Mouse (Mus musculus): Measurements from ENCODE around the gene Adk. TPM values are rescaled to one million over a fixed set of nuclear protein-coding genes. Genes with fewer than 3 reads are reported as not detected.

Adk gene
- polyA plus RNA-seq, 1 experiment from 2014 or later: 223 TPM

GRCm38 (mm10) chr14:21308349-21308936 is 256.1 kb downstream of the Adk start:
- Histone ChIP-seq H3K4me1 (replicated peaks) (peaks cover 6% of the 10 kb centered on the region; the same call in 1 of the 2 replicates), H3K36me3 (no peaks in the 10 kb centered on the region), H3K9ac (no peak overlapping the region), H3K4me3 (no peak overlapping the region), H3K9me3 (replicated peaks) (no peaks in the 10 kb centered on the region), H3K4me2 (no peak overlapping the region), H3K27ac (no peak overlapping the region), H3K27me3 (no peaks in the 10 kb centered on the region)
- 76% methylated on average over 4 of the region's 4 CpGs for WGBS
- no peak for ATAC-seq (replicated peaks; ENCODE audit: insufficient number of reproducible peaks, insufficient read depth, low FRiP score, low read depth)

GRCm38 (mm10) chr14:21310530-21310929 is 258.2 kb downstream of the Adk start:
- no peak overlapping the region for H3K9ac ChIP-seq
- WGBS: 91% methylated on average over 5 of the region's 5 CpGs
- H3K4me2 ChIP-seq: no peak overlapping the region
- H3K36me3 ChIP-seq: no peaks in the 10 kb centered on the region
- ATAC-seq (replicated peaks; ENCODE audit: insufficient number of reproducible peaks, insufficient read depth, low FRiP score, low read depth): no peak
- H3K27ac ChIP-seq: no peak overlapping the region
- no peaks in the 10 kb centered on the region for H3K27me3 ChIP-seq
- H3K4me1 ChIP-seq (replicated peaks): peaks cover 14% of the 10 kb centered on the region
- no peak overlapping the region for H3K4me3 ChIP-seq
- no peaks in the 10 kb centered on the region for H3K9me3 ChIP-seq (replicated peaks)

DNA sequence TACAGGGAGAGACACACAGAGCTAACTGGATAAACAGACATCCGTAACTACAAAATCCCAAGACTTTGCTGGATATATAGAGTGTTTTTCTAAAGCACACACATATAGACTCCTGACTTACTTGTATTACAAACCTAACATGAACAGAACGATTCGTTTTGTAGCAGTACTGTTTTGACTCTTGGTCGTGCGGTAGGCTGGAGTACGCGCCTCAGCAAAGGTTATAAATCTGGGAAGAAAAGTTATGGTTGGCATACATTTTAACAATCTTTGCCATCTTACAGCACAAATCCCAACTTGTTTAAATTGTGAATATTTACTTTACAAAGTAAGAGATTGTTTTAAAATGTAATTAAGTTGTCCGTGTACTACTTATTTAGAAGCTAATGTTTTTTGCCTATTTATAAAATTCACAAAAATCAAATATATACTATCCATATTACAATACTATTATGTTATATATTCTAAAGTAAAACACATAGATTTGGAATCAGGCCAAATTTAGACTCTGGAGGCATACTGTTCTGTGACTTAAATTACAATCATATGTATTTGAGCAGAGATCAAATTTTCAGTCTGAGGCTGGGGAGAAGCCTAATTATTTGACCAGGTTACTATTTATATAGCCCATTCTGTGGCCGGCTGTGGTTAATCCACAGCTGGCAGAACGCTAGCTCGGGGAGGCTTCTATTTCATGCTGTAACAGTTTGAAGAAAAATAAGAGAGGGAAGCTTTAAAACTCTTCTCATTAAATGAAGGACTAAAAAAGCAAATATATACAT is 261.4 kb downstream of the Adk start:
- WGBS: 74% methylated on average over 11 of the region's 11 CpGs
- Histone ChIP-seq H3K9me3 (replicated peaks) (no peaks in the 10 kb centered on the region), H3K27me3 (no peaks in the 10 kb centered on the region), H3K36me3 (no peaks in the 10 kb centered on the region), H3K4me2 (no peak overlapping the region), H3K27ac (peak overlapping the region; percentile 47), H3K4me3 (no peak overlapping the region), H3K4me1 (replicated peaks) (peaks cover 14% of the 10 kb centered on the region), H3K9ac (no peak overlapping the region)
- ATAC-seq (replicated peaks; ENCODE audit: insufficient number of reproducible peaks, insufficient read depth, low FRiP score, low read depth): no peak

- Histone ChIP-seq H3K27ac (peak overlapping the region; percentile 47), H3K36me3 (peaks cover 3% of the 10 kb centered on the region; the same call in 1 of the 2 replicates), H3K4me3 (no peak overlapping the region), H3K9me3 (replicated peaks) (no peaks in the 10 kb centered on the region), H3K4me2 (no peak overlapping the region), H3K27me3 (no peaks in the 10 kb centered on the region), H3K4me1 (replicated peaks) (peaks cover 14% of the 10 kb centered on the region), H3K9ac (no peak overlapping the region)
- ATAC-seq (replicated peaks; ENCODE audit: insufficient number of reproducible peaks, insufficient read depth, low FRiP score, low read depth): no peak
- 66% methylated on average over 3 of the region's 3 CpGs for WGBS
Measured at GRCm38 (mm10) chr14:21314466-21314865, 262.1 kb downstream of the Adk start.

DNA sequence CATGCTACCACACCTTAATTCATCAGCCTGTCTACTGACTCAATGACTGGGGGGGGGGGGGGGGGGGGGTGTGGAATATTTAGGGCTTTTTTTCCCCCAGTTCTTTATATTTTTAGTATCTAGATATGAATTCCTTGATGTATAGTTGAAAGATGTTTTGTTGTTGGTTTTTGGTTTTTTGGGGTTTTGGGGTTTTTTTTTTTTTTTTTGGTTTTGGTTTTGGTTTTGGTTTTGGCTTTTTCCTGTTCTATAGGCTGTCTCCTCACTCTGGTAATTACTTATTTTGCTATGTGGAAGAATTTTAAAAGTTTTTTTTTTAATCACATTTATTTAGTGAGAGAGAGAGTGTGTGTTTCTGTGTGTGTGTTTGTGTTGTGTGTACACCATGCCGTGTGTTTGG is 282.5 kb downstream of the Adk start:
- H3K36me3 ChIP-seq: no peaks in the 10 kb centered on the region
- H3K27me3 ChIP-seq: no peaks in the 10 kb centered on the region
- WGBS: 75% methylated on average over 1 of the region's 1 CpGs
- no peak overlapping the region for H3K27ac ChIP-seq
- H3K4me1 ChIP-seq (replicated peaks): peaks cover 18% of the 10 kb centered on the region
- H3K9ac ChIP-seq: no peak overlapping the region
- H3K4me3 ChIP-seq: no peak overlapping the region
- no peak for ATAC-seq (replicated peaks; ENCODE audit: insufficient number of reproducible peaks, insufficient read depth, low FRiP score, low read depth)
- H3K4me2 ChIP-seq: no peak overlapping the region
- H3K9me3 ChIP-seq (replicated peaks): no peaks in the 10 kb centered on the region

DNA sequence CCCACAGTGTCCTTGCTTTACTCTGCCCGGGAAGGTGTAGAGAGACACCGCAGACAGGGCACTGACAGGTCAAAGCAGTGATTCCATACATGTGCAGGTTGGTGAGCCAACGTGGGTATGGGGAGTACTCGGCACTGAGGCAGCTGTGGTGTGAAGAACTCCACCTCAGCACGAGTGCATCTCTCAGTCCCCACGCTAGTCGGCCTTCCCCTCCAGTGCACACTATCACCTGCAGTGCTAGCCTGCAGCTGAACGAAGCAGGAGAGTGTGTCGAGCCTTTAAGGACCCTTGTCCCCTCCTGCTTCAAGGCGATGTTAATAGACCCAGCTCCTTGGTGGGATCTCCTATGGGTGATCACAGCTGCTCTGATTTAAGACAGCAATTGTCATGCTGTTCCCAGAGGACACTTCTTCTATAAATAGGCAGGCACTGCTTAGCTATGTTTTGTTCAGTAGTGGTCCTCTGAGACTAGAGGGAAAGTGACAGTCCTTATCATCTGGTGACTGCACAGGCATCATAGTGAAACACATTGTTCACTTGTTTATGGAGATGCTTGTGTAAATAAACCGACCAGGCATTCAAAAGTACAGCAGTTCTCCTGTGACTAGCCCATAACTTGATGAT is 283.4 kb downstream of the Adk start:
- H3K9ac ChIP-seq: no peak overlapping the region

GRCm38 (mm10) chr14:21337948-21338347 is 285.6 kb downstream of the Adk start:
- WGBS: 89% methylated on average over 4 of the region's 4 CpGs
- Histone ChIP-seq H3K36me3 (no peaks in the 10 kb centered on the region), H3K27me3 (no peaks in the 10 kb centered on the region), H3K27ac (no peak overlapping the region), H3K9ac (no peak overlapping the region), H3K4me3 (no peak overlapping the region), H3K4me1 (replicated peaks) (peaks cover 18% of the 10 kb centered on the region), H3K9me3 (replicated peaks) (no peaks in the 10 kb centered on the region), H3K4me2 (no peak overlapping the region)
- no peak for ATAC-seq (replicated peaks; ENCODE audit: insufficient number of reproducible peaks, insufficient read depth, low FRiP score, low read depth)

More for the DNA sequence above, 283.4 kb downstream of the Adk start:
- H3K9me3 ChIP-seq (replicated peaks): no peaks in the 10 kb centered on the region
- H3K4me3 ChIP-seq: no peak overlapping the region
- 46% methylated on average over 11 of the region's 11 CpGs for WGBS
- H3K36me3 ChIP-seq: no peaks in the 10 kb centered on the region
- H3K27ac ChIP-seq: peak overlapping the region; percentile 41; the same call in 1 of the 2 replicates
- peak overlapping the region; percentile 25; the same call in 1 of the 2 replicates for H3K4me2 ChIP-seq
- peaks cover 18% of the 10 kb centered on the region for H3K4me1 ChIP-seq (replicated peaks)
- no peak for ATAC-seq (replicated peaks; ENCODE audit: insufficient number of reproducible peaks, insufficient read depth, low FRiP score, low read depth)
- no peaks in the 10 kb centered on the region for H3K27me3 ChIP-seq

- Histone ChIP-seq H3K27ac (no peak overlapping the region), H3K4me2 (no peak overlapping the region), H3K36me3 (no peaks in the 10 kb centered on the region), H3K27me3 (no peaks in the 10 kb centered on the region), H3K9ac (no peak overlapping the region), H3K4me3 (no peak overlapping the region), H3K9me3 (replicated peaks) (no peaks in the 10 kb centered on the region), H3K4me1 (replicated peaks) (peaks cover 7% of the 10 kb centered on the region)
- ATAC-seq (replicated peaks; ENCODE audit: insufficient number of reproducible peaks, insufficient read depth, low FRiP score, low read depth): no peak
- WGBS: 72% methylated on average over 1 of the region's 1 CpGs
Measured at GRCm38 (mm10) chr14:21341195-21341594, 288.8 kb downstream of the Adk start.

- no peaks in the 10 kb centered on the region for H3K9me3 ChIP-seq (replicated peaks)
- no peak overlapping the region for H3K9ac ChIP-seq
- H3K27ac ChIP-seq: no peak overlapping the region
- no peak for ATAC-seq (replicated peaks; ENCODE audit: insufficient number of reproducible peaks, insufficient read depth, low FRiP score, low read depth)
- WGBS: 59% methylated on average over 3 of the region's 3 CpGs
- no peaks in the 10 kb centered on the region for H3K36me3 ChIP-seq
- no peaks in the 10 kb centered on the region for H3K27me3 ChIP-seq
- H3K4me1 ChIP-seq (replicated peaks): peaks cover 3% of the 10 kb centered on the region
- H3K4me2 ChIP-seq: no peak overlapping the region
- H3K4me3 ChIP-seq: no peak overlapping the region
Measured at GRCm38 (mm10) chr14:21342984-21343383, 290.6 kb downstream of the Adk start.

GRCm38 (mm10) chr14:21344896-21345295 is 292.5 kb downstream of the Adk start:
- WGBS: 91% methylated on average over 6 of the region's 6 CpGs
- no peak for ATAC-seq (replicated peaks; ENCODE audit: insufficient number of reproducible peaks, insufficient read depth, low FRiP score, low read depth)

DNA sequence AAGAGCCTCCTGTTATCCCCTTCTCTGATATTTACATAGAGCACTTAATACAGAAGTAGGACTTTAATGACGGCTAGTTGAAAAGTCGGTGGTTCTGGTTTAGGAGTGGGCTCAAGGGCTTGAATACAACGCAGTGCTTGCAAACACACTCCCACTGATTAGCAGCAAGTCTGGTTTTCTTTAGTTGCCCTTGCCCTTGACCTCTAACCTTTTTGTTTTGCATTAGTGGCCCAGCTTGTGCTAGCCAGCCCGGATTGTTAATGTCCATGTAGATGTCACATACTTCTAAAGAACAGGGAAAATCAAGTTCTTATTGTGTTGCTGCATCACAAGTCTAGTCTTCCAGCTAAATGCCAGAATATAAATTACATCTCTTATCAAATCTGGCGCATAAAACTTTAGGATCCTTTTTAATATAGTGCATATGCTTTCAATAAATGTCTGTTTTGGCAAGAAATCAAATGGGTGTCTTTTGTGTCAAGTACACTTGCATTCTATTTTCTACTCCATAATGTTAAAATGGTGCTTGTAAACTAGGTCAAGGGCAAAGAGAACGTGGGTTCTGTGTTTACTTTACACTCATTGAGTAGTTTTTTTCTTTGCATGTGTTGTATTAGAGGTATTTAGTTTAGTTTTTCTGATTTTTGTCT is 296.4 kb downstream of the Adk start:
- no peak for ATAC-seq (replicated peaks; ENCODE audit: insufficient number of reproducible peaks, insufficient read depth, low FRiP score, low read depth)
- WGBS: 50% methylated on average over 6 of the region's 6 CpGs
- H3K4me3 ChIP-seq: no peak overlapping the region
- no peak overlapping the region for H3K9ac ChIP-seq
- peak overlapping the region; percentile 9; the same call in 1 of the 2 replicates for H3K27ac ChIP-seq
- H3K27me3 ChIP-seq: no peaks in the 10 kb centered on the region
- H3K4me1 ChIP-seq (replicated peaks): peaks cover 16% of the 10 kb centered on the region
- H3K9me3 ChIP-seq (replicated peaks): no peaks in the 10 kb centered on the region
- no peaks in the 10 kb centered on the region for H3K36me3 ChIP-seq
- H3K4me2 ChIP-seq: no peak overlapping the region

More at GRCm38 (mm10) chr14:21344896-21345295, 292.5 kb downstream of the Adk start:
- Histone ChIP-seq H3K9ac (no peak overlapping the region), H3K4me3 (no peak overlapping the region), H3K4me2 (no peak overlapping the region), H3K27me3 (no peaks in the 10 kb centered on the region), H3K27ac (no peak overlapping the region), H3K36me3 (no peaks in the 10 kb centered on the region), H3K4me1 (replicated peaks) (peaks cover 10% of the 10 kb centered on the region), H3K9me3 (replicated peaks) (no peaks in the 10 kb centered on the region)

Measured in heart, embryonic 15.5 days (tissue).